15 mouse cellular contexts compared by ENCODE assay signal in genomic region chr7:6883376-6884147, GRCm38 (mm10).
"Had no signal": no experiment of that assay in that cellular context is flagged by ENCODE, and none has a peak within 500 bp of the region (broad histone marks: within the 10 kb centered on the region; RNA-seq: fewer than 3 reads in every experiment).

No protein-coding gene starts in this region.

- H3K27ac ChIP-seq: hindbrain, embryonic 15.5 days; kidney, embryonic 15.5 days; limb, embryonic 15.5 days; lung, embryonic 15.5 days; macrophage; midbrain, embryonic 13.5 days had no signal

- H3K9ac ChIP-seq: hindbrain, embryonic 15.5 days; kidney, embryonic 15.5 days; limb, embryonic 15.5 days; lung, embryonic 15.5 days; midbrain, embryonic 13.5 days had no signal

- DNase-seq: layer of hippocampus, adult 9-11 months; layer of hippocampus, postnatal 36 days; lung, postnatal 14 days; right cerebral cortex, postnatal 4 days; spleen, adult 18-20 months; thymus, adult 18-20 months; thymus, postnatal 4 days had no signal

- H3K27me3 ChIP-seq: hindbrain, embryonic 15.5 days; kidney, embryonic 15.5 days; limb, embryonic 15.5 days; lung, embryonic 15.5 days; megakaryocyte, embryonic 14.5 days; midbrain, embryonic 13.5 days had no signal

- H3K36me3 ChIP-seq: hindbrain, embryonic 15.5 days; kidney, embryonic 15.5 days; limb, embryonic 15.5 days; lung, embryonic 15.5 days; midbrain, embryonic 13.5 days had no signal

- H3K4me2 ChIP-seq: hindbrain, embryonic 15.5 days; kidney, embryonic 15.5 days; limb, embryonic 15.5 days; lung, embryonic 15.5 days; midbrain, embryonic 13.5 days had no signal

- H3K9me3 ChIP-seq: hindbrain, embryonic 15.5 days; kidney, embryonic 15.5 days; limb, embryonic 15.5 days; lung, embryonic 15.5 days; midbrain, embryonic 13.5 days had no signal

- H3K4me3 ChIP-seq: hindbrain, embryonic 15.5 days; kidney, embryonic 15.5 days; limb, embryonic 15.5 days; lung, embryonic 15.5 days; megakaryocyte, embryonic 14.5 days; midbrain, embryonic 13.5 days had no signal

- H3K4me1 ChIP-seq: limb, embryonic 15.5 days; lung, embryonic 15.5 days; megakaryocyte, embryonic 14.5 days had no signal

- ATAC-seq: inflammation-experienced regulatory T-cells, adult 6 months; midbrain, embryonic 13.5 days had no signal
